Mouse (Mus musculus) bone marrow, adult 2 months (tissue): ENCODE measurements at regions not wholly inside any gene's neighbourhood (a gene's known extent, or its start where the extent isn't known, plus 50 kb on each side); places are given as distances from the start of the nearest gene placed in this dataset.

Experiments
- CTCF ChIP-seq: fragments of 200-500 bp; IDR thresholded peaks from 2 replicates; pipeline ENCODE4 v1.5.1; 2011; ENCODE audit warnings: low read length, control low read depth; ENCODE audit not compliant: control insufficient read depth, insufficient read depth
- POLR2A ChIP-seq: fragments of 200-500 bp; IDR thresholded peaks from 2 replicates; pipeline ENCODE4 v1.6.1; 2011; ENCODE audit warnings: low read depth, mild to moderate bottlenecking, control low read depth, low read length, borderline replicate concordance; ENCODE audit not compliant: control insufficient read depth

DNA sequence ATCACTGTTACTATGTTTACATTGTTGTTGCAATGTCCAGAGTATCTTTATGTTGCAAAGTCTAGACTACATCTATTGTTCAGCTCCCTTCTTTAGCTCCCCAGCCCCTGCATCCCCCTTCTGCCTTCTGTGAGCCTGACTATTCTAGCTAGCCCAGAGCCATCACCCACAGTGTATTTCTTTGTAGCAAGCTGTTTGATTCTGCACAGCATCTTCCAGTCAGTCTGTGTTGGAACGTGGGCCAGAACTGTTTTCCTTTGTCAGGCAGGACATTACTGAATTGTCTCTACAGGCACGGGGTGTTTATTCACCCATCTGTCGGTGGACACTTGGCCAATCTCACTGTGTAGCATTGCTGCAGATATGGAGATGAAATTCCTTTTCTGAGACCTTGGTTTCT is 295.4 kb upstream of the Trpc7 start:
- TF ChIP-seq CTCF (no peak), POLR2A (no peak)
